Mouse (Mus musculus) cerebellum, adult 11-12 months (tissue): Measurements from ENCODE around the gene Agtrap.
"Not testable (repeated sequence)": the region's sequence is repeated elsewhere in the genome, so short reads cannot be mapped to it uniquely, and the experiment has no call there.

Experiments used
- DNase-seq: peaks from one replicate; pipeline ENCODE4 v3.0.0; 2022

Gene Agtrap

DNA sequence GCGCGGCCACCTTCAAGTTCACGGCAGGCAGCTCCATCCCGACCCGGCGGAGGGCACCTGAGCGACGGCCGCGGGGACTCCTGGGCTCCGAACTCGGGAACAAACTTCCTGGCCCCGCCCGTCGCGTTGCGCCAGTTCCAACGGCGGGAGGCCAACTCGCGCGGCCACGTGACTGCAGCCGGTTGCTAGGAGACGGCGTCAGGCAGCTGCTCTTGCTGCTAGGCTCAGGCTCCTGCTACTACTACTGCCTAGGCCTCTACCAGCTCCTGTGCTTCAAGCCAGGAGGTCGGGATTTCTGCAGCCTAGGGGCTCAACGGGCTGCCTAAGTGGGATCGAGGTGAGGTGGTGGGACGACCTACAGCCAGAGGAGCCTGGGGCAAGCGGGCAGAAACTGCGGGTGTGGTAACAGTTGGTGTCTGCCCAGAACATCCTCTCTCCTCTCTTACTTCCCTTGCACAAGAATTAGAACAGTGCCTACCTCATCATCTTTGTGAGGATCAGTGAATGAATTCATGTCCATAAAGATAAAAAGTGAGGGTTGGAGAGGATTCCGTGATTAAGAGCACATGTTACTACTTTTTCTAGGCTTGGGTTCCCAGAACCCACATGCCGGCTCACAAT, at the start of gene Agtrap:
Agtrap (minus strand) TSS at position 125 of the 621 bp plus-strand sequence.
- DNase-seq = peak; percentile 93

DNA sequence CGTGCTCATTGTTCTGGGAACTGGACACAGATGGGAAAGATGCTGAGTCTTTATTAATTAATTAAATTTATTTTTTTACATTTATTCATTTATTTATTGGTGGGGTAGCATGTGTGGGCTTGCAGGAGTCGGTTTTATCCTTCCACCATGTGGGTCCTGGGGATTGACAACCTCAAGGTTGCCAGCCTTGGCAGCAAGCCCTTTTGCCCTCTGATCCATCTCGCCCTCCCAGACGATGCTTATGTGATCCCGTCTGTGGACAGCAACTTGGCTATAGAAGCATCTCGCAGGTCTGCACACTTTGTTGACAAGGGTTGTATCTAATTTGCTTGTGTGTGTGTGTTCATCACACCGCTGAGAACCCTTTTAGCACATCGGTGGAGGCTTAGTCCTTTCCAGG, 49.7 kb upstream of the Agtrap start:
- DNase-seq = no peak

DNA sequence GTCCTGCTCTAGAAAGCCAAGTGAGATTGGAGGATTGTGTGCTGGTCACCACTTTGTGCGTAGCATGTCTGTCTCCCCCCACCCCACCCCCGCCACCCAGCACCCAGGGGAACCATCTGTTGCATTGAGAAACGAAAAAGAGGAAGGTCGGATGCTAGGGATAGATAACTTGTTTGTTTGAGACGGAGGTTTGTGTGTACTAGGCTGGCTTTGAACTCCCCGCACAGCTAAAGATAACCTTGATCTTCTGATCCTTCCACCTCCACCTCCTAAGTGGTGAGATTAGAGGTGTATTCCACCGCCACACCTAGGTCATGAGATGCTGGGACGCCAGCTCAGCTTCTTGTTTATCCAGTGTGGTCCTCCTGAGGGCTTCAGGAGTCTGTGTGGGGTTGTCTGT, 47.2 kb upstream of the Agtrap start:
- no peak for DNase-seq

DNA sequence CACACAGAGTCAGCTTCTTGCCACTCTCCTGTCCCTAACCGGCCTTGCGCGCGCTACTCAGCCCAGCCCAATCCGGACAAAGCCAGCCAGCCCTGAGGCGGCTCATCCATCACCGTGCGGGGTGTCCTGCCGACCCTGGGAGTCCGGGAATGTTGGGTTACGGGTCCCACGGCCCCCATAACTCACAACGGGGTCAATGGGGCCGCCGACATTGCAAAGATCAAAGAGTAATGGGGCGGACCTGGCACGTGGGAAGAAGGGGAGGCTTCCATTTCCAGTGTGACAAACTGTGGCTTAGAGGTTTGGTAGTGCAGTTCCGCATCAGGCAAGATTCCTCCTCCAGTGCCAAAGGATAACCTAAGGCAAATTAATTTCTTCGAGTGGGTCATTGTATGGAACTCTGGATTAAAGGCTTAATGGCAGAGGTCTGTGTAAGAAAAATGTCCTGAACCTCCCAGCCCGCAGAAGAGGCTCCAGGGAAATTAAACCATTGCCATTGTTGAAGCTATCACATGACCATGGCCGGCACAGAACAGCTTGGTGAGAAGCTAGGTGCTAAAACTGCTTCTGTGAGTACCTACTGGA, 43.8 kb upstream of the Agtrap start:
- DNase-seq = no peak

DNA sequence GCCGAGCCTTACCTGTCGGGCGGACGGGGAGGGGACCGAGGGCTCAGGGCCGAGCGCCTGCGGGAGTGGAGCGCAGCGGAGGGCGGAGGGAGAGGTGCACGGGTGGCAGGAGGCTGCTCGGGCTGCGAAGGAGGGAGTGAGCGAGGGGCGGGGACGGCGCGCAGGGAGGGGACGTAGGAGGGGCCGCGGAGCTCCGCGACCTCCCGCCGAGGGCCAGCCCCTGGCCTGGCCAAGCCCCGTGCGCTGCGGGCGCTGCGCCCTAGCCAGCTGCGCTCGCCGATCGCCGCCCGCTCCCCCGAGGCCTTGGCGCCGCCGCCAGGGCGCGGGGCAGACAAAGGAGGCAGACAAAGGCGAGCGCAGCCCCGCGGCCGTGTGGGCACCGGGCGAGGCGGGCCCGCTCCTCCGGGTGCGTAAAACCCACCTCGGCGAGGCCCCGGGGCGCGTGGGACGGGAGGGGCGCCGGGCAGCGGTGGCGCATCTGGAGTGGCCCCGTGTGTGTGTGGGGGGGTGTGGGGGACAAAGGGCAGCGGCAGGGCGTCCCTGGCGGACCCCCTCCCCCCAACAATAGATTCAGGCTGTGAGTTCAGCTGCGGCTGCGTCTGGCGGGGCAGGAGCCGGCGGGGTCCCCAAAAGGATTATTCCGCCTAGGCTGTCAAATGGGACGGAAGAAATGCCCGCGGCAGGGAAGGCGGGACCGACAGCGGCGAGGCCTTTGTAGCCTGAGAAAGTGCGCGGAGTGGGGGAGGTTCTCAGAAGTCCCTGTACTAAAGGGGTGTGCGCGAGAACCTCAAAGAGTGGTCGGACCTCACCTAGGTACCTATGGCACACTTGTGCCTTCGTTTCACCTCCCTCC, 43.0 kb upstream of the Agtrap start, which contains the start of gene Draxin:
Draxin (minus strand) TSS at position 138 of the 853 bp plus-strand sequence.
- DNase-seq = no peak

DNA sequence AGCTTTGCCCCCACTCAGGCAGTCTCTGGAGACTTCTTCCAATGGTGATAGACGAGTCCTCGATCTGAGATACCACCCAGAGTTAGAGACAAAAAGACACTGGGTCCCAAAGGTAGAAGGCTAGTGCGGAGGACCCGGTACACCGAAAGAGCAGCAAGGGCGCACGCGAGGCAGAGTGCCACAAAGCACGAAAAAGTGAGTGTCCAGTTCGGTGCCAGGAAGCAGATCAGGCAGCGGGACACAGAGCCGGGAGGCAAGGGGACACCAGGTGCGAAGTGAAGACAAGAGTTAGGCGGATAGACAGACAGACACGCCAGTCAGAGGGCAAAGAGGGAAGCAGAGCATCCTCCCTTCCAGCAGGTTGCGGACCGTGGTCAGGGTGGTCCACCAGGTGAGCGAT, 42.3 kb upstream of the Agtrap start, which contains the start of gene Mad2l2:
Mad2l2 (plus strand) TSS at position 252 of the 400 bp plus-strand sequence.
- no peak for DNase-seq

DNA sequence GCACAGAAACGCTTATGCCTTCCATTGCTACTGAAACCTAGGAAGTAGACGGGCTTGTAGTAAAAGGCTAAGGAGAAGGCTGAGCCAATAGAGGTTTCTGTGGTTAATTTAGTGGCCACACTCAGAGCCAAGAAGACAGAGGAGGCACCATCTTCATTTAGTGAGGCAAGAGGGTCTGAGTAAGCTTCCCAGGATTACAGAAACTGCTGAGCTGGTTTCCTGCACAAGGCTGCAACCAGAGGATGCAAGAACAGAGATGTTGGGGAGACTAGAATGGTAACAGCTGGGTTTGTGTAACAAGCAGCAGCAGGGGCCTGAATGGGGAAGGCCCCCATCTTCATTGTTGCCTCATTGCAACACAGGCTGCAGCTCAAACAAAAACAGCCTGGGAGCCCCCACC, 40.8 kb upstream of the Agtrap start:
- no peak for DNase-seq

DNA sequence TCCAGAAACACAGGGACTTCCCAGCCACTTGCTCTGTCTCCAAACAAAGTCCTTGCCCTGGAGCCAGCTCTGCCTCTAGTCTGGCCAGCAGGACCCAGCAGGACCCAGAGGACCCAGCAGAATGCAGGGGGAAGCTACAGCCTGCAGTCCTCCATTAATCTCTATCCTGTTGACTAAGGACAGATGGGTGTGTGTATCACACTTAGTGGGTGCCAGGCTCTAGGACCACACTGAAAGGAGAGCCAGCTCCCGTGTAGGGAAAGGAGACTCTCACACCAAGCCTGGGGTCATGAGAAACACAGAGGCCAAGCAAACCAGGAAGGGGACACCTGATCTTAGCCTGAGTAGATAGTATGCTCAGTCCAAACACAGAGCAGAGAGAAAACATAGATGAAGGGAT, 40.4 kb upstream of the Agtrap start:
- DNase-seq = no peak

DNA sequence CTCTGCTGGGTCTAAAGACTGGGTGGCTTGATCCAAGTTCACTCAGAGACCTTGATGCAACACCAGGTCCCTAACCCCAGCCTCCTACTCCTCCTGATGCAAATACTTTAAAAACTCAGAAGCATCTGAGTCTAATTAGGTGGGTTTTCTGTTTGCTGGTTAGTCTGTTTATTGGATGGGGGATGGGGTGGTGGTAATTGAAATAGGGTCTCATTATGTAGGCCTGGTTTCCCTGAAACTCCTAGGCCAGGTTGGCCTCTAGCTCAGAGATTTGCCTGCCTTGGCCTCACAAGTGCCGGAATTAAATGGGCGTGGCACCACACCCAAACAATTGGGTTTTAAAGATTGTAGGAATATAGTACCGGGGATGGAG, 34.8 kb upstream of the Agtrap start:
- no peak for DNase-seq

DNA sequence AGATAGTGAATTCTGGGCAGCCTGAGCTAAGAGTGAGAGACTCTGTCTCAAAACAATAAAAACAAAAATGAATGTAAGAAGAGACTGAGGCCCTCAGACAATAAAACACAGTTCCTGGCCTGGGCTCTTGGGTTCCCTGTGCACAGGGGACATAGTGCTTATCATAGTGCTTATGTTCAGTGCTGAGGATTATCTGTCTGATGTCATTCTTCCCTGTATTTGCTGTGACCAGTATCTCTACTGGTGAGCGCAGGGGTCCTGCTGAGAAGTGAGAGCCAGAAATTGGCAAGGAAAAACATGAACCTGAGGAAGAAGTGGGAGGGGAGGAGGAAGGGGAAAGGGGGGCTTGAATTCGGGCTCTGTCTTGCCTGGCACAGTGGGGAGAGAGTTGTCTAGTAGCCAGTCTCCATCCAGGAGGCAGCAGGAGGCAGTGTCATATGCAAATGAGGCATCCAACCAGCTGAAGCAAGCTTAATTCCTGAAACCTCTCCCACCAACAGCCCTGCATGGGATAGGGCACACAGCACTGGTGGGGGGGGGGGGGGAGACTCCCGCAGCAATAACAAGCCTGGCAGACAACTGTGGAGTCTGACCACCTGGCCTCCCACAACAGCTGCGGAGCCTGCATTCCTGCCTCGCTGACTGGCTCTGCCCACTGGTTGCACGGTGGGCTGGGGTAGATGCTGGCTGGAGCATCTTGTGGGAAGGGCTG, 34.3 kb upstream of the Agtrap start:
- no peak for DNase-seq

DNA sequence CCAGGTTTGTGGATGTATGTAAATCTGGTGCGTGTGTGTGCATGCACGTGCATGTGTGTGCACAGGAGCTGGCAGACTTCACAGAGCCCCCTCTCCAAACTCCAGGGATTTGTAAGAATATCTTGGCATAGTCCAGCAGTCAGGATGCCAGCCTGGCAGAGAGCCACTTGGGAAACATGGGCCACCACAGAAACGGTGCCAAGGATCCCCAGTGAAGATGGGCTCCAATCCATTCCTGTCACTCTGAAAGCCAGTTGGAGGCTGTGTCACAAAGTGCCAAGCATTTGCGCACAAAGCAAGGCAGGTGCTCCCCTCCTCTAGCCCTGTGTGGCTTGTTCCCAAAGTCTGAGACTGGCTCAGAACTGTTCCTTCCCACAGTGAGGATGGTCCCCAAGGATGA, 33.5 kb upstream of the Agtrap start:
- DNase-seq = no peak

DNA sequence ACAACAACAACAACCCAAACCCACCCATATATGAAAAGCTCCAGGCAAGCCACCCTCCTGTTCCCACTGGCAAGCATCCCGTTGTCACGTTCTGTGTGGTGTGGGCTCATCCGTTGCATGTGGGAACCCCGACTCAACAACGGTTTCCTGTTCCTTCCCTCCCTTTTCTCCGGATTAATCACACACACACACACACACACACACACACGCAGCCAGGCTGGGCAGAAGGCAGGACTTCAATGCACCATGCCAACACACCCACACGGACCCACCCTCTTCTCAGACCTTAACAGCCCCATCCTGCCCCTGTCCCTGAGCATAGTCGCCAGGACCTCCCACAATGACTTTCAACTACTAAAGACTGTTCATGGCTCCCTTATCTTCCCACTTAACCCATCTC, 32.7 kb upstream of the Agtrap start:
- DNase-seq = no peak

DNA sequence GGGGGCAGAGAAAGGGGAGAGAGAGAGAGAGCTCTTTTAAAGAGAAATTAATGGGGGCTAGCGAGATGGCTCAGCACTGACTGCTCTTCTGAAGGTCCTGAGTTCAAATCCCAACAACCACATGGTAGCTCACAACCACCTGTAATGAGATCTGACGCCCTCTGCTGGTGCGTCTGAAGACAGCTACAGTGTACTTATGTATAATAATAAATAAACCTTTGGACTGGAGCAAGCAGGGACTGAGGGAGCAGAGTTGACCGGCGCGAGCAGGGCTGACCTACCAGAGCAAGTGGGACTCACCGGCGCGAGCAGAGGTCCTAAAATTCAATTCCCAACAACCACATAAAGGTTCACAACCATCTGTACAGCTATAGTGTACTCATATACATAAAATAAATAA, 31.7 kb upstream of the Agtrap start:
- not testable (repeated sequence) for DNase-seq

DNA sequence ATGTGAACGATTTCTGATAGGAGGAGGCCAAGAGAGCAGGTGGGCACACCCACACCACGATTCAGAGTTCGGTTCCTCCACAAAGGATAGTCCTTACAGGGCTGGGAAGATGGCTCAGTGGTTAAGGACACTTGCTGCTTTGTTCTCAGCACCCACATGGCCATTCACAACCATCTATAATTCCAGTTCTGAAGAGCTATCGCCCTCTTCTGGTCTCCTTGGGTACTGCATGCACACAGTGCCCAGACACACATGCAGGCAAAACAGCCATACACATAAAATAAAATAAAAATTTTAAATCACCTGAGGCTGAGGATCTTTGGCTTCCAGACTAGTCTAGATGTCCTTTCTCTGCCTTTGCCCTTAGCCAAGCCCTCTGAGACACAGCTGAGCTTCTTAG, 29.6 kb upstream of the Agtrap start:
- DNase-seq = no peak

DNA sequence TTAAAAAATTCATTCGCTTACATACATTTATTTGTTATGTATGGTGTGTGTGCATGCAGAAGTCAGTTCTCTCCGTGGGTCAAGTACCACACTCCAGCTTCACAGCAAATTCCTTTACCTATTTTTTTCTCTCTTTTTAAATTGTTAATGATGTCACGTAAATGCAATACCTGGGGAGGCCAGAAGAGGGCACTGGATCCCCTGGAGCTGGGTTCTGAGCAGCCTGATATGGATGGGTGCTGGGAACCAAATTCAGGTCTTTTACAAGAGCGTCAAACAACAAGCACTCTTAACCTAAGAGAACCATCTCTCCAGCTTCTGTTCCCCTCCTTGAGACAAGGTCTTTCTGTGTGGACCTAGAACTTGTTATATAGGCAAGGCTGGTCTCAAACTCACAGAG, 28.8 kb upstream of the Agtrap start:
- no peak for DNase-seq

DNA sequence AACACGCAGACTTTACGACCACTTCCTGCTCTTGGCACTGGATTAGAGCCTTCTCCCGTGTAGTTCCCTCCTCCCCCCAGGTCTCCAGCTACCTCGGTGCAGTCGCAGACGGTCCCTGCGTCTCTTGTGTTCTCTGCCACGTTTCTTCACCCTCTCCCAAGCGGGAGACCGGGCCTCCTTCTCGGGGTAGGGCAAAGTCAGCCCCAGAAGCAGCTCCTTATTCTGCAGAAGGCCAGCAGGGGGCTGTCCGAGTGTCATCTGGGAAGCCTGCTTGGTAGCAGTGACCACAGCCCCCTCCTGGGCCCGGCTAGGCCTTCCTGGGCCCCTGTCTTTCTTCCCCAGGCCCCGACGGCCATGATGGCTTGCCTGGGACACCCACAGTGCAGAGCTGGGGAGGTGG, 27.6 kb upstream of the Agtrap start:
- no peak for DNase-seq

DNA sequence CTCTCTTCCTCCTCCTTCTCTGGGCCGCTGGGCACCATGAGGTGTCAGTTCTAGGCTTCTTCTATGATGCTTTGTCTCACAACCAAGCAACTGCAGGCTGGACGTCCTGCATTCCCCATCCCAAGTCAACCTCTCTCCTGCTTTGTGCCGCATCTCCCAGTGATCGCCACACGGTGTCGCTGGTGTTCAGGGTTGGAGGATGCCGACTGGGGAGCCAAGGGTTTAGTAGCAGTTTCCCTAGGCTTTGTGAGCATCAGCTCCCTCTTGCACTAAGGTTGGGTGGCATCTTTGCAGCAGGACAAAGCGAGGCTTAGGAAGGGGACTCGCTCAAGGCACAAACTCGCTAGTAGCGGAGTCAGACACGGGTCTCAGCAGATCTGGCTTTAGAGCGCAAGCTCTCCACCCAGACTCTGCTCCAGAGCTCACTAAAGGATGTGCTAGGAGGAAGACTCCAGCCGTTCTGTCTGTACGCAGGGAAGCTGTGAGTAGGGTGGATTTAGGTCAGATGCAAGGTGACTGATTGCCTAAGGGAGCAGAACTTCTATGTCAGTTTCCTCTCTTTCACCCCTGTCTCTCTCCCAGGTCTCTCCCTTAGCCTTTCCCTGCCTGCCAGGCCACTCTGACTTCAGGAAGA, 27.0 kb upstream of the Agtrap start:
- DNase-seq = peak; percentile 75

DNA sequence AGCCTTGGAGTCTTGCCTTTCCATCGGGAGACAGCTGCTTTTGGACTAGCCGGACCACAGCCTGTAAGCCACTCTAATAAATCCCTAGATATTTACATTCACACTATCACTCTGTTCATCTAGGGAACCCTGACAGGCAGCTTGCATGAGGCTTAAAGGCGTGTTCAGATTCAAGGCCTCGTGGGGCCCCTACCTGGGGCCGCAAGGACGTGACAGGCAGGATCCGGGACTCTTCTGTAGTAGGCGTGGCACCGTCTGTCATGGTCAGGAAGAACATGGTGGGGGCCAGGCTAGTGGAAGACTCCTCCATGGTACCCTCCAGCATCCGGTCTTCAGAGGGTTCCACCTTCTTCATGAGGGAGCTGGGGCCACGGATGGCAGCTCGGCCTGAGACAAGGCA, 24.7 kb upstream of the Agtrap start:
- no peak for DNase-seq

DNA sequence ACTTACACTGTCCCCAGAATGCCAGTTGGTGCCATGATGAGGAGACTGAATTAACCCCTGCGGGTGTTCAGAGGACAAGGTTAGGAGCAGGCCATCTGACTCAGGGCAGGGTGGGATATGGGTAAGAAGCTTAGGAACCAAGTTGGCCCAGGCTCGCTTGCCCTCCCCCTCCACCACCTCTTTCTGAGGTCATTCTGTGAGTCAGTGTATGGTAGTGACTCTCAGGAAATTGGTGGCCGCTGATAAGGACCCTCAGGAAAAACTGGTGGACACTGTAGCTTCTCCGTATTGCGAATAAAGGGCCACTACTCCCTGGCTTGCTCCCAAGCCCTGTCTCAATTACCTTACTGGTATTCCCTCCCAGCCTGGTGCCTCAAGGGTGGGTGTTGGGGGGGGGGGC, 21.4 kb upstream of the Agtrap start:
- DNase-seq = no peak

DNA sequence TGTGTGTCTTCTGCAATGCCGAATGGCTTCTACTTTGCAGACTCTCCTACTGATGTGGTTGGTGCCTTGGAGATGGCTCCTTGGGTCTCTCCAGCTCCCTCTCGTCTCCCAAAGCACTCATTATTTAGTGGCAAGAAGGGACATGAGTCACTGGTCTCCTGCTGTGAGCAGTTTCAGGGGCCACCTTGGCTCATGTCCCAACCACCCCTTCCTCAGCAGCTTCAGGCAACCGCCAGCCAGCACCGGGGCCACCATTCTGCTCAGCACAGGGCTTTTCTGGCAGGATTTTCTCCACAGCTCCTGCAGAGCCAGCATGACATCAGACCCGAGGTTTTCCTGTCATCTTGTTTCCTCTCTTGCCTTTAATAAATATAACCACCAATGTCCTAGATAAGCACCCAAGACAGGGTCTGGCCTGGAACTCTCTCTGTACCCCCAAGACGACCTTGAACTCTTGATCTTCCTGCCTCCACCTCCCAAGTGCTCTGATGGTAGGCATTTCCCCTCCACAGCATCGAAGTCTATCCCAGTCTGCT, 20.8 kb upstream of the Agtrap start:
- DNase-seq = no peak

DNA sequence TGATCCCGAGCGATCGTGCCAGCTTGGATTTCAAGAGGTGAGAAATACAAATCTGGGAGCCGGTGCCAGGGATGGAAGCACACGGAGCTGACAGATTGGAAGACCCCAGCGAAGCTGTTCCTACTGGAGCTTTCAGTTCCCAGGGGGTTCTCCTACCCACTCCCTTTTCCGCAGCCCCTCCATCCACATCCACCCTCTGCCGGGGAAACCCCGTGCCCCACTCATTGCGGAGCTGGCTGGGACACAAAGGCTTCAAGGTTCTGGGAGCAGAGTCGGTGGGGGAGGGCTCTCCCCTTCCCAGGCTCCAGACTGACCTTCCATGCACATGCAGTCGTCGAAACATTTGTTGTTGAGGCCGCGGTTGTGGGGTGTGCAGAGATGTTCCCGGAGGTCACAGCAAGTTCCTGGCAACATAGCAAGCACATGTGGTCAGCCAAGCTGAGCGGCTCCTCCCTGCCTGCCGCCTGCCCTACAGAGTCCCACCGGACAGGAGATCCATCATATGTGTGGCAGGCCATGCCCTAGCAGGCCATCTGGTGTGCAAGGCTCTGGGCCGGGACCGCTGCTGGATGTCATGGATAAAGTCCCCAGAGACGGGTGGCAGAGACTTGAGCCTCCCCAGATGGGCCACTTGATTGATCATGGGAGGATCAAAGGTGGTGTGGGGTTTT, 19.9 kb upstream of the Agtrap start:
- no peak for DNase-seq

DNA sequence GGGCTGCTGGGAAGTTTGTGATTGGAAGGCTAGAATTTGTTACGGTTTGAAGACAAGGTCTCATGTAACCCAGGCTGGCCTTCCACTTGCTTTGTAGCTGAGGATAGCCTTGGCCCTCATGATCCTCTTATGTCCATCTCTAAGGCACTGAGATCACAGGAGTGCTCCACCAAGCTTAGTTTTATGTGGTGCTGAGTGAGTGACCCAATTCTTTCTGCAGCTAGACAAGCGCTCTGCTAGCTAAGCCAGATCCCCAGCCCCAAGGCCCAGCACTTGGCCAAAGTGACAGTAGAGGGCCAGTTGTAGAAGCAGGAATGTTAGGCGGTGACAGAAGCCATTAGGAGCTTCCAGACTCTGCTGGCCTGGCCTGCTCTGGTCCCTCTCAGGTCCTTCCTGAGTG, 16.3 kb upstream of the Agtrap start:
- DNase-seq = no peak
